Mouse (Mus musculus) limb, embryonic 12.5 days (tissue): ENCODE measurements around the gene Olfr644. TPM values are rescaled to one million over a fixed set of nuclear protein-coding genes. Genes with fewer than 3 reads are reported as not detected.

Source experiments
- ATAC-seq: fragments of 200-750 bp; cut with Nextera tagmentation; 2 replicates; pipeline ENCODE4 v1.8.0; 2017; ENCODE audit warnings: low read depth, moderate TSS enrichment; ENCODE audit not compliant: insufficient number of reproducible peaks, insufficient read depth, low FRiP score, low TSS enrichment
- H3K27ac ChIP-seq: fragments of 300-500 bp; sonication (generic); 2 replicates; pipeline ENCODE4 v1.5.1; 2016; ENCODE audit warnings: mild to moderate bottlenecking, moderate library complexity
- H3K27me3 ChIP-seq: fragments of 300-500 bp; sonication (generic); 2 replicates; pipeline ENCODE4 v1.6.1; 2016; ENCODE audit warnings: mild to moderate bottlenecking, moderate library complexity
- H3K36me3 ChIP-seq: fragments of 300-500 bp; sonication (generic); 2 replicates; pipeline ENCODE4 v1.6.1; 2016; ENCODE audit warnings: mild to moderate bottlenecking, moderate library complexity
- H3K4me1 ChIP-seq: fragments of 300-500 bp; sonication (generic); replicated peaks from 2 replicates; pipeline ENCODE4 v1.6.1; 2016
- H3K4me2 ChIP-seq: fragments of 300-500 bp; sonication (generic); 2 replicates; pipeline ENCODE4 v1.6.1; 2016; ENCODE audit warnings: mild to moderate bottlenecking, moderate library complexity
- H3K4me3 ChIP-seq: fragments of 300-500 bp; sonication (generic); replicated peaks from 2 replicates; pipeline ENCODE4 v1.5.1; 2016; ENCODE audit warnings: mild to moderate bottlenecking
- H3K9ac ChIP-seq: fragments of 300-500 bp; sonication (generic); replicated peaks from 2 replicates; pipeline ENCODE4 v1.6.1; 2016; ENCODE audit warnings: mild to moderate bottlenecking, moderate library complexity
- H3K9me3 ChIP-seq: fragments of 300-500 bp; sonication (generic); 2 replicates; pipeline ENCODE4 v1.6.1; 2016; ENCODE audit warnings: mild to moderate bottlenecking, moderate library complexity
- WGBS: fragments of 180-500 bp; shearing (Covaris S2); methylation state at CpG from one replicate; pipeline ENCODE4 v1.1.7; 2016; 5-methylcytosine and 5-hydroxymethylcytosine counted together
- polyA plus RNA-seq: library from polyadenylated mRNA; unstranded; fragments of >200 nt; fragmentation: Nextera tagmentation; extraction: Ambion mirVana; gene quantifications from 2 replicates; pipeline ENCODE4 v1.2.1, GENCODE M21; 2016

Olfr644 gene
- polyA plus RNA-seq, 1 experiment from 2014 or later = not detected

DNA sequence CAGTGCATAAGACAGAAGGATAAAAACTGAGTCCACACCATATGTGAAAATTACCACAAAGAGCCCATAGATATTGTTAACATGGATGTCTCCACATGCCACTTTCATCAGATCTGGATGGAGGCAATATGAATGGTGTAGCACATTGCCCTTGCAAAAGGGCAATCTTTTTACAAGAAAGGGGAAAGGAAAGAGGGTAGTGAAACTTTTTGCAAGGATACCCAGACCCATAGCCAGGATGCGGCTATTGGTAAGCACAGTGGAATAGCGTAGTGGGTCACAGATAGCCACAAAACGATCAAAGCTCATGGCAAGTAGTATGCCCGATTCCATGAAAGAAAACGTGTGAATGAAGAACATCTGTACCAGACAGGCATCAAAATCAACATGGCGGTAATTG is 50.0 kb downstream of the Olfr644 start:
- no peak overlapping the region for H3K4me2 ChIP-seq
- H3K27me3 ChIP-seq = no peaks in the 10 kb centered on the region
- H3K9ac ChIP-seq = no peak overlapping the region
- H3K27ac ChIP-seq = no peak overlapping the region
- no peaks in the 10 kb centered on the region for H3K9me3 ChIP-seq
- WGBS = 87% methylated on average over 6 of the region's 6 CpGs
- no peak overlapping the region for H3K4me3 ChIP-seq
- H3K36me3 ChIP-seq = no peaks in the 10 kb centered on the region
- no peak for ATAC-seq
- H3K4me1 ChIP-seq = no peaks in the 10 kb centered on the region

DNA sequence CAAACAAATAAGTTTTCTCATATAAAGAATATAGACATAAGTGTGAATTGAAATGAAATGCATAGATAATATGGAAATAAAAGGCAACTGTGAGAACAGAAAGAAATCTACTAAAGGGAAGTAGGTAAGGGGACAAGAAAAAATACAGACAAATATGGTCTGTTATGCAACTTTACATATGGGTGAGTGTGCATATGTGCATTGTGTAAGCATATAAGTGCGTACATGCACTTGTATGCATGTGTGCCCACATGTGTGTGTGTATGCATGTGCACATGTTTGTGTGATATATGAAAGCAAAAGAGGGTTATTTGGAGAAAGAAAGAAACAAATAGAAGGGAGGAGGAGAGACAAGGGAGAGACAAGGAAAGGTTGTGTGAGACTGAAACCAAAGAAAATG is 52.7 kb downstream of the Olfr644 start:
- H3K9ac ChIP-seq = no peak overlapping the region
- no peaks in the 10 kb centered on the region for H3K27me3 ChIP-seq
- H3K27ac ChIP-seq = no peak overlapping the region
- H3K9me3 ChIP-seq = no peaks in the 10 kb centered on the region
- no peaks in the 10 kb centered on the region for H3K4me1 ChIP-seq
- no peak overlapping the region for H3K4me2 ChIP-seq
- H3K36me3 ChIP-seq = no peaks in the 10 kb centered on the region
- H3K4me3 ChIP-seq = no peak overlapping the region
- no peak for ATAC-seq
- 84% methylated on average over 1 of the region's 1 CpGs for WGBS

DNA sequence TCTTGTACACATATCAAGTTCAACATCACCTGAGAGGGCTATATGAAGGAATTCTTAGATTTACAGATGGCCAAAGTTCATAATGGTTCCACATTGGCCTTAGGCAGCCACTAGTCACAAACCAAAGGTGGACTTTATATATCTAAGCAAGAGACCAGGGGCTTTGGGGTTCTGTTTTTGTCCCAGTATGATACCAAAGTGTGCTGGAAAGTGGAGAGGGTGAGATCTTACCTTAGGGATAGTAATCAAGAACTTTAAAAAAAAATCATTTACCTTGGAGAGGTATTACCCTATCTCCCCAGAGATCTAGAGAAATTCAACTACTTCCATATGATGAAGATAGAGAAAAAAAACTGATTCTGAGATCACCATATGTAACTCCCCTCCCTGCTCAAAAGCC is 54.5 kb downstream of the Olfr644 start, which contains the start of gene Olfr639:
Gene Olfr639 (minus strand): TSS at position 101 of the 400 bp plus-strand sequence.
- H3K9ac ChIP-seq = no peak within 1 kb of the TSS
- no peak for ATAC-seq
- no peaks in the 10 kb centered on the region for H3K27me3 ChIP-seq
- H3K27ac ChIP-seq = no peak within 1 kb of the TSS
- no peaks in the 10 kb centered on the region for H3K9me3 ChIP-seq
- H3K4me1 ChIP-seq = no peaks in the 10 kb centered on the region
- no peaks in the 10 kb centered on the region for H3K36me3 ChIP-seq
- no peak within 1 kb of the TSS for H3K4me2 ChIP-seq
- no peak within 1 kb of the TSS for H3K4me3 ChIP-seq

Other genes starting within 250 kb of the Olfr644 start
- 651 and 737 TPM in 2 replicates for gene Hbb-bs, start 243.8 kb downstream of the Olfr644 start, polyA plus RNA-seq
- not detected in 2 replicates for gene Hbb-bh2, start 231.3 kb downstream of the Olfr644 start, polyA plus RNA-seq
- 615 and 622 TPM in 2 replicates for gene Hbb-bh1, start 228.7 kb downstream of the Olfr644 start, polyA plus RNA-seq
- 8,935 and 9,118 TPM in 2 replicates for gene Hbb-y, start 218.7 kb downstream of the Olfr644 start, polyA plus RNA-seq
- not detected in 2 replicates for gene Olfr66, start 185.6 kb downstream of the Olfr644 start, polyA plus RNA-seq
- not detected in 2 replicates for gene Olfr64, start 177.4 kb downstream of the Olfr644 start, polyA plus RNA-seq
- gene Olfr65, start 168.4 kb downstream of the Olfr644 start, polyA plus RNA-seq = not detected in 2 replicates
- not detected in 2 replicates for gene Olfr631, start 143.0 kb downstream of the Olfr644 start, polyA plus RNA-seq
- gene Olfr632, start 137.5 kb downstream of the Olfr644 start, polyA plus RNA-seq = not detected in 2 replicates
- gene Olfr633, start 127.4 kb downstream of the Olfr644 start, polyA plus RNA-seq = not detected in 2 replicates
- not detected in 2 replicates for gene Olfr635, start 100.7 kb downstream of the Olfr644 start, polyA plus RNA-seq
- not detected in 2 replicates for gene Olfr638, start 73.1 kb downstream of the Olfr644 start, polyA plus RNA-seq
- not detected in 2 replicates for gene Olfr639, start 54.6 kb downstream of the Olfr644 start, polyA plus RNA-seq
- not detected in 2 replicates for gene Olfr640, start 46.3 kb downstream of the Olfr644 start, polyA plus RNA-seq
- gene Olfr641, start 36.4 kb downstream of the Olfr644 start, polyA plus RNA-seq = not detected in 2 replicates
- gene Olfr642, start 19.2 kb downstream of the Olfr644 start, polyA plus RNA-seq = not detected in 2 replicates
- gene 4930516K23Rik, start 10.4 kb downstream of the Olfr644 start, polyA plus RNA-seq = not detected in 2 replicates
- gene Olfr645, start 13.6 kb upstream of the Olfr644 start, polyA plus RNA-seq = not detected in 2 replicates
- not detected in 2 replicates for gene Olfr646, start 33.0 kb upstream of the Olfr644 start, polyA plus RNA-seq
- gene Ubqln5, start 58.0 kb upstream of the Olfr644 start, polyA plus RNA-seq = not detected in 2 replicates
- not detected in 2 replicates for gene Olfr643, start 65.5 kb upstream of the Olfr644 start, polyA plus RNA-seq
- gene Ubqln3, start 71.4 kb upstream of the Olfr644 start, polyA plus RNA-seq = not detected in 2 replicates
- gene Ubqlnl, start 78.7 kb upstream of the Olfr644 start, polyA plus RNA-seq = not detected in 2 replicates
- not detected in 2 replicates for gene Olfm5, start 93.0 kb upstream of the Olfr644 start, polyA plus RNA-seq
- 0.23 and 0.26 TPM in 2 replicates for gene Olfr648, start 111.5 kb upstream of the Olfr644 start, polyA plus RNA-seq
- gene Olfr649, start 124.1 kb upstream of the Olfr644 start, polyA plus RNA-seq = not detected in 2 replicates
- gene Trim6, start 146.9 kb upstream of the Olfr644 start, polyA plus RNA-seq = 2.2 and 2.8 TPM in 2 replicates
- gene Trim34a, start 172.6 kb upstream of the Olfr644 start, polyA plus RNA-seq = 0.93 and 1.4 TPM in 2 replicates
- gene Trim5, start 216.2 kb upstream of the Olfr644 start, polyA plus RNA-seq = 0.08 and 0.09 TPM in 2 replicates
- 6.2 and 6.6 TPM in 2 replicates for gene Trim12a, start 243.6 kb upstream of the Olfr644 start, polyA plus RNA-seq